Mouse (Mus musculus): ENCODE measurements around the gene Pon2. TPM values are rescaled to one million over a fixed set of nuclear protein-coding genes. Genes with fewer than 3 reads are reported as not detected.
"Not testable (repeated sequence)": the region's sequence is repeated elsewhere in the genome, so short reads cannot be mapped to it uniquely, and the experiment has no call there.

Gene Pon2
- 10.8 and 24.3 TPM in 2 replicates for polyA plus RNA-seq (2012; ENCODE audit: insufficient read depth, low replicate concordance)

DNA sequence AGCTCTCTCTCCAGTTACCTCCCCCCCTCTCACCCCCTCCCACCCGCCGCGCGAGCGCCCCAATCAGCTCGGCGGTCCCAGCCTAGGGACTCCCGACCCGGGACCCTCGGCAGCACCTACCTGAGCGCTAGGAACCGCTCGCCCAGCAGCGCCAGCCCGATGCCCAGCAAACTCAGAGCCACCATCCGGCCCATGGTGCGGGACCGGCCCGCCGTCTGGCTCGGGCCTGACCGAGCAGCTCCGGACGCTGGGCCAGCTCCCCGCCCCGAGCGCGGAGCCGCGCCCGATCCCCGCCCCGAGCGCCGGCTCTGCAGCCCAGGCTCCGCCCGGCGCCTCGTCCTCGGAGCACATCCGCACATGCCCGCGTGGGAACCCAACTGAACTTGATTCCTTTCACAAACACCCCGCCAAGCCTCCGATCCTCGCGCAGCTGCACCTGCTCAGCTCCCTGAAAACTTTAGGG, at the start of gene Pon2:
Pon2 (minus strand) TSS at position 364 of the 463 bp plus-strand sequence.
- TF ChIP-seq GATA1 (IDR thresholded peaks at IDR 0.05; ENCODE audit: borderline replicate concordance, low read length) = no peak
- TF ChIP-seq FLI1 (IDR thresholded peaks at IDR 0.05; ENCODE audit: low read length) = no peak
- H3K4me3 ChIP-seq (replicated peaks) = peak within 1 kb of the TSS; percentile 95
- peaks cover 44% of the 10 kb centered on the region for H3K4me1 ChIP-seq
- H3K36me3 ChIP-seq (replicated peaks; ENCODE audit: low read length) = peaks cover 23% of the 10 kb centered on the region
- no peaks in the 10 kb centered on the region for H3K27me3 ChIP-seq (replicated peaks)
- no peaks in the 10 kb centered on the region for H3K9me3 ChIP-seq

DNA sequence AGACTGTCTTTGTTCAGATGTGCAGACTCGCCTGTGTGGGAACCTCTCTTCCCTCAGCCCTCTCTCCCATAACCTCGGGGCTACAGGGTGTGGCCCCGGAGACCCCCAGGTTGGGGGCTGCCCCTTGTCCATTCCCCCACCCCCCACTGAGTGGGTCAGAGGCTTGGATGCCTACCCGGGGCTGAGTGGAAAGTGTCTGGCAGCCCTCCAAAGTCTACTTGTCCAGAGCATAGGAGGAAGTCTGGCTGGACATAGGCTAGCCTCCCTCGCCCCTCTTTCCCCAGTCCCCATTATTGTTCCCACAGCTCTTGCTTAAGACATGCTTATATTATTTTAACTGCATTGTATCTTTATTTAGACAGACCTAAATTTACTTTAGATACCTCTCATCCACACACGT, 46.0 kb upstream of the Pon2 start:
- Histone ChIP-seq H3K27me3 (replicated peaks) (peaks cover 2% of the 10 kb centered on the region), H3K9me3 (no peaks in the 10 kb centered on the region), H3K36me3 (replicated peaks; ENCODE audit: low read length) (no peaks in the 10 kb centered on the region), H3K4me1 (no peaks in the 10 kb centered on the region), H3K4me3 (replicated peaks) (no peak overlapping the region)
- TF ChIP-seq FLI1 (IDR thresholded peaks at IDR 0.05; ENCODE audit: low read length) (no peak), GATA1 (IDR thresholded peaks at IDR 0.05; ENCODE audit: borderline replicate concordance, low read length) (no peak)

DNA sequence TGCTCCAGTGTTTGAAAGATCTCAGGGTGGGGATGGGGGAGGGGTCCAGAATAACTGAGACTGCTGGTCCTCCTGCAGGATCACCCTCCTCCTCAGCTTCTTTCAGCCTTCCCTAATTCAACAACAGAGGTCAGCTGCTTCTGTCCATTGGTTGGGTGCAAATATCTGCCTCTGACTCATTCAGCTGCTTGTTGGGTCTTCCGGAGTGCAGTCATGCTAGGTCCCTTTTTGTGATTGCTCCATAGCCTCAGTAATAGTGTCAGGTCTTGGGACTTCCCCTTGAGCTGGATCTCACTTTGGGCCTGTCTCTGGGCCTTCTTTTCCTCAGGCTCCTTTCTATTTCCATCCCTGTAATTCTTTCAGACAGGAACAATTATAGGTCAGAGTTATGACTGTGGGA, 41.0 kb upstream of the Pon2 start:
- not testable (repeated sequence) for H3K4me3 ChIP-seq (replicated peaks); H3K4me1 ChIP-seq; H3K36me3 ChIP-seq (replicated peaks; ENCODE audit: low read length); H3K9me3 ChIP-seq; H3K27me3 ChIP-seq (replicated peaks)

DNA sequence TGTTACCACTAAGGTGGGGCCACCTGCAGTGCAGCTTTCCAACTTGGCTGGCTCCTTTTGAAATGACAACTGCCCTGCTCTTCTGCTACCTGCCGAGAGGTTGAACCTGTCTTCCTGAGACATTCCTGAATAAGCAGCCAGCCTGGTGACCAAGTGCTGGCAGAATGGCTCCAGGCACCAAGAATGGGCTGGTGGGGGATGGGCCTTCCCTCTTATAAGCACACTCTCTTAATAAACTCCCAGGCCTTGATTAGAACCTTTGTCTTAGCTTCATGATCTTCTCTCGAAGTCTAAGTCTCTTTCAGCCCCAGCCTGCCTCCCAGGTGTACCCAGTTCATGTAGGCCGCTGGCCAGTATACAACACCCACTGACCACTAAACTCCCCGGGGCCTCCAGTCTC, 40.5 kb upstream of the Pon2 start:
- not testable (repeated sequence) for H3K4me3 ChIP-seq (replicated peaks); H3K27me3 ChIP-seq (replicated peaks); H3K4me1 ChIP-seq; H3K36me3 ChIP-seq (replicated peaks; ENCODE audit: low read length); H3K9me3 ChIP-seq

DNA sequence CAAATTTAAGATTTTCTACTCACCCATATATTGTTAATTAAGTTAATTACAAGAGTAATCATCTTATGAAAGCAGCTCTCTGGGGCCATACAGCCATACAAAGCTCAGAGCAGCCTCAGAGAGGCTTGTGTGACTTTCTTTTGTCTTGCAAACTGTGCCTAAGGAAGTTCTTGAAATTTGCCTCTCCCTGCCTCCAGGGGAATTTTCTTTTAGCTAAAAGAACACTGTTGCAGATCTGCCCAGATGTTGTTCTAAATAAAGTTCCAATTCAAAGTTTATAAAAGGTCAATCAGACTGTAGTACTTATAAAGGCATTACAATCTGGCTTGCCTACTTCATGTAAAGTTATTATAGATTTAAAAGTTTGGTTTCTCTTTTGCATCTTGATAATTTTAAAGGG, 37.8 kb upstream of the Pon2 start:
- H3K4me3 ChIP-seq (replicated peaks); H3K9me3 ChIP-seq; H3K36me3 ChIP-seq (replicated peaks; ENCODE audit: low read length); H3K4me1 ChIP-seq; H3K27me3 ChIP-seq (replicated peaks): not testable (repeated sequence)

DNA sequence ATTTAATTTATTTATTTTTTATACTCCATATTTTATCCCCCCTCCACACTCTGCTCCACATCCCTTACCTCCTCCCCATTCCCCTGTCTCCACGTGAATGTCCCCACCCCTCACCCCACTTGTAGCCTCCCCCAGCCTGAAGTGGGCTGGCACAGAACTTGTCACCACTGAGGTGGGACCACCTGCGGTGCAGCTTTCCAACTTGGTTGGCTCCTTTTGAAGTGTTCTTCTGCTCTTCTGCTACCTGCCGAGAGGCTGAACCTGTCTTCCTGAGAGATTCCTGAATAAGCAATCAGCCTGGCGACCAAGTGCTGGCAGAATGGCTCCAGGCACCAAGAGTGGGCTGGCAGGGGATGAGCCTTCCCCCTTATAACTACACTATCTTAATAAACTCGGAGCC, 35.8 kb upstream of the Pon2 start:
- Histone ChIP-seq H3K4me3 (replicated peaks) (no peak overlapping the region), H3K36me3 (replicated peaks; ENCODE audit: low read length) (no peaks in the 10 kb centered on the region)
- TF ChIP-seq GATA1 (IDR thresholded peaks at IDR 0.05; ENCODE audit: borderline replicate concordance, low read length) (no peak), FLI1 (IDR thresholded peaks at IDR 0.05; ENCODE audit: low read length) (no peak)

DNA sequence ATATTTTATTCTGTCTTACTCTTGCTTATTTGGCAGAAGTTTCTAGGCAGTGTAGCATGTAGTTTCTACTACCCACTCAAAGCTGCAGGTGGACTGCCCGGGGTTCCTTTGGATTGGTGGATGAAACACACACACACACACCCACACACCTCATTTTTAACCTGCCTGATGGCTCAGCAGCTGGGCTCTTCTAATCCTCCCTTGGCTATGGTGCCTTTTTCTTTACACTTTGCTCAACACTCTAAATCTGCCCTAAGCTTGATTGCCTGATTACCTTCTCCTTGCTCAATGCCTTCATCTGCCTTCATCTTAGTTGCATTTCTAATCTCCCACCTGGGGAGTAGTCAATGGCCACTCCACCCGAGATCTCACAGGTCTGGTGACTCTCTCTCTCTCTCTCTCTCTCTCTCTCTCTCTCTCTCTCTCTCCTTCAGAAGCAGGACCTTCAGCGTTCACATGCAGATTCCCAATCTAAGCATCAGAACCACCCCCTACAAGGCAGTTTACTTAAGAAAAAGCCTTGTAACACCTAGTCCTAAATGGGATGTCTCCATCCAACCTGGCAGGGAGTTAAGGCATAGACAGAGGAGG, 34.4 kb upstream of the Pon2 start:
- Histone ChIP-seq H3K4me1 (no peaks in the 10 kb centered on the region), H3K36me3 (replicated peaks; ENCODE audit: low read length) (no peaks in the 10 kb centered on the region), H3K4me3 (replicated peaks) (no peak overlapping the region), H3K9me3 (no peaks in the 10 kb centered on the region), H3K27me3 (replicated peaks) (no peaks in the 10 kb centered on the region)
- TF ChIP-seq GATA1 (IDR thresholded peaks at IDR 0.05; ENCODE audit: borderline replicate concordance, low read length) (no peak), FLI1 (IDR thresholded peaks at IDR 0.05; ENCODE audit: low read length) (no peak)

More for the DNA sequence above, 35.8 kb upstream of the Pon2 start:
- H3K4me1 ChIP-seq = no peaks in the 10 kb centered on the region
- H3K27me3 ChIP-seq (replicated peaks) = no peaks in the 10 kb centered on the region
- H3K9me3 ChIP-seq = no peaks in the 10 kb centered on the region

DNA sequence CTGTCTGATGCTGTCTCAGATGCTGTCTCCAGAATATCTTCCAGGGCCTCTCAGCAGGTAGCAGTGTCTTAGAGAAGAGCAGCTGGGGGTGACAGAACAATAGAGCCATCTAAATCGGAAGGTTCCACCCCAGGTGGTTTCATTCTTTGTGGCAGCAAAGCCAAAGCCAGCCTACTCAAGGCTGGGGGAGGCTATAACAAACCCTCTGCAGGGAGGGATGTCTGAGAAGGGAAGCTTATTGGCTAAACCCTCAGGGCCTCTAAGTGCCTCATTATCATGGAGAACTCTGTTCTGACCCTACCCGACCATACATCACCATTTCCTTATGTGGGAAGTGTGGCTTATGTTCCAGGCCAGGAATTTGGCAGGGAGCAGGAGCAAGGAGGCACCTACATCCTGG, 26.9 kb upstream of the Pon2 start:
- Histone ChIP-seq H3K36me3 (replicated peaks; ENCODE audit: low read length) (no peaks in the 10 kb centered on the region), H3K4me1 (no peaks in the 10 kb centered on the region), H3K9me3 (no peaks in the 10 kb centered on the region), H3K27me3 (replicated peaks) (no peaks in the 10 kb centered on the region), H3K4me3 (replicated peaks) (no peak overlapping the region)
- TF ChIP-seq FLI1 (IDR thresholded peaks at IDR 0.05; ENCODE audit: low read length) (no peak), GATA1 (IDR thresholded peaks at IDR 0.05; ENCODE audit: borderline replicate concordance, low read length) (no peak)

DNA sequence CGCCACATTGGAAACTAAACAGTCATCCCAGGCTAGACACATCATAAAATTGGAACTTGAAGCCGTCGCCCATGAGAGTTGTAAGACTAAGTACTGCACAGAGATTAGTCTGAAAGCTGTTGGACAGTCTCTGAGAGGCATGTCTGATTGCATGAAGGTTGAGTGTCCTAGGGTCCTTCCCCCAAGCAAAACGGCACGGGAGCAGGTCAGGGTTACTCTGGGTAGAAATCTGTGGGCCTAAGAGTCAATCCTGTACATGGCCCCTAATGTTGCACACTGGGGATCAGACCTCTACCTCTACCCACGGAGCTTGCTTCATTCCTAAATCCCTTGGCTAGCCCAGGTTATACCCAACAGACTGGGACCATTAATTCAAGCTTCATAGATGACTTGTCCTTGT, 25.8 kb upstream of the Pon2 start:
- H3K36me3 ChIP-seq (replicated peaks; ENCODE audit: low read length); H3K27me3 ChIP-seq (replicated peaks); H3K9me3 ChIP-seq; H3K4me1 ChIP-seq; H3K4me3 ChIP-seq (replicated peaks): not testable (repeated sequence)

DNA sequence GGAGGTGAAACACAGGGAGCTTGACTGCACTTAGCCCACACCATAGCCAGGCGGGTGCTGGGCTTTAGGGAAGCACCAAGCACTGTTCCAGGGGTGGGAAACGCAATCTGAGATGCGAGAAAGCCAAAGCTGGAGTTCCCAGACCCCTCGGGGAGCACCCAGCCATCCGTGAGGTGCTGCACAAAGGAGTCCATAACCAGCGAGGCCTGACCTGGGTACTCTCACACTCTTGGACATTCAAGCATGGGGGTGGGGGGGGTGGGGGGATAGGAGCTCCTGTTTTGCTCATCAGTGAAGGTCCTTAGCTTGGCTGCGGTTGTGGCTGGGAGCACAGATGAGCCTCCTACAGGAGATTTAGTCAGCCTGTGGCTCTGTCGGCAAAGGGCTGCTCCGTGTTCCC, 18.4 kb upstream of the Pon2 start:
- TF ChIP-seq GATA1 (IDR thresholded peaks at IDR 0.05; ENCODE audit: borderline replicate concordance, low read length) = no peak
- TF ChIP-seq FLI1 (IDR thresholded peaks at IDR 0.05; ENCODE audit: low read length) = no peak
- H3K4me1 ChIP-seq = peaks cover 3% of the 10 kb centered on the region; the same call in 1 of the 2 replicates
- H3K36me3 ChIP-seq (replicated peaks; ENCODE audit: low read length) = no peaks in the 10 kb centered on the region
- no peaks in the 10 kb centered on the region for H3K9me3 ChIP-seq
- H3K4me3 ChIP-seq (replicated peaks) = no peak overlapping the region
- no peaks in the 10 kb centered on the region for H3K27me3 ChIP-seq (replicated peaks)

DNA sequence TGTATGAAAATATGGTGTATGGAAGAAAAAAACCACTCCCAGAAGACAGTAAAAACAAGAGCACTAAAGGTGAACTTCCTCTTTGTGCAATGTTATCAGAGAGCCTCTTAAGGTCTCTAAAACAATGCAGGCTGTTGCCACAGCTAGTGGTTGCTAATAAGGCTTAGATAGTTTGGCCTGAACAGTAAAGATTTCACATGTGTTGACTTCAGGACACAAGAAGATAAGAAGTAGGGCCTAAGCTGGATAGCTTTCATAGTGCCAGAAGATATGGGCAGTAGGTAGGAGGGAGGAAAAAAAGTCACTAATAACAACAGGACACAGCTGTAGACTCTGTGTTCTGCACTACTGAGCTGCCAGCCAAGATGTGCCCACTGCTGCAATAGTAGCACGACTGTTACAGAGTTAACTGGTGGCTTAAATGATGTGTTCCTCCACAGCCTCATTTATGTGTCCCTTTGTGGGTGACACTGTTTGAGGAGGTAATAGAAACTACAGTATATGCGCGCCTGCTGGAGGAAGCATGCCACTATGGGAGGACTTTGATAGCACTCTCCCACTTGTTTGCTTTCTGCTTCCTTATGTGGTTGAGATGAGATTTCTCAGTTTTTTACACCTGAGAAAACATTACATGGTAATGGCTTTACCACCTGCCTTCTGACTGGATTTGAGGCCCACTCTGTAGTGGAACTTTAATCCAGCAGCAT, 17.0 kb upstream of the Pon2 start:
- Histone ChIP-seq H3K36me3 (replicated peaks; ENCODE audit: low read length) (no peaks in the 10 kb centered on the region), H3K4me1 (peaks cover 3% of the 10 kb centered on the region; the same call in 1 of the 2 replicates), H3K9me3 (no peaks in the 10 kb centered on the region), H3K27me3 (replicated peaks) (no peaks in the 10 kb centered on the region), H3K4me3 (replicated peaks) (no peak overlapping the region)
- TF ChIP-seq FLI1 (IDR thresholded peaks at IDR 0.05; ENCODE audit: low read length) (no peak), GATA1 (IDR thresholded peaks at IDR 0.05; ENCODE audit: borderline replicate concordance, low read length) (no peak)

Data from megakaryocyte, embryonic 14.5 days (primary cell).